8 mouse cellular contexts compared by ENCODE assay signal in genomic region chr7:132811716-132812618, GRCm38 (mm10). TPM values are rescaled to one million over a fixed set of nuclear protein-coding genes. Genes with fewer than 3 reads are reported as not detected.
A peak's percentile ranks its signal among the peaks of the same experiment; 100 is the strongest.
DNase-seq lines count a peak whose midpoint lies in the region; ATAC-seq and TF ChIP-seq lines count a peak whose summit lies in the region.

No protein-coding gene starts in this region.

- H3K9me3 ChIP-seq in megakaryocyte, embryonic 14.5 days: no peaks in the 10 kb centered on the region
- no peaks in the 10 kb centered on the region for H3K9me3 ChIP-seq in forebrain, embryonic 12.5 days
- H3K9me3 ChIP-seq in kidney, embryonic 14.5 days (ENCODE audit: control insufficient read depth, low read length): no peaks in the 10 kb centered on the region
- H3K9me3 ChIP-seq in stomach, embryonic 16.5 days (replicated peaks; ENCODE audit: control insufficient read depth, low read length): no peaks in the 10 kb centered on the region

- whole genome bisulfite sequencing in forebrain, embryonic 12.5 days: 10% methylated on average over 23 of the region's 23 CpGs
- 13% methylated on average over 23 of the region's 23 CpGs for WGBS in kidney, embryonic 14.5 days
- WGBS in stomach, embryonic 16.5 days: 22% methylated on average over 23 of the region's 23 CpGs

- peak overlapping the region; percentile 94 for H3K27ac ChIP-seq in forebrain, embryonic 12.5 days
- H3K27ac ChIP-seq in kidney, embryonic 14.5 days (ENCODE audit: low read depth, low read length): peak overlapping the region; percentile 51; the same call in 1 of the 2 replicates
- H3K27ac ChIP-seq in stomach, embryonic 16.5 days (ENCODE audit: low read length): peak overlapping the region; percentile 92; the same call in 1 of the 2 replicates

- peak overlapping the region; percentile 98 for H3K4me3 ChIP-seq in megakaryocyte, embryonic 14.5 days (replicated peaks)
- peak overlapping the region; percentile 79 for H3K4me3 ChIP-seq in forebrain, embryonic 12.5 days (replicated peaks)
- peak overlapping the region; percentile 81 for H3K4me3 ChIP-seq in kidney, embryonic 14.5 days (ENCODE audit: low read length)
- peak overlapping the region; percentile 78 for H3K4me3 ChIP-seq in stomach, embryonic 16.5 days (replicated peaks; ENCODE audit: low read length)

- H3K27me3 ChIP-seq in megakaryocyte, embryonic 14.5 days (replicated peaks): no peaks in the 10 kb centered on the region
- no peaks in the 10 kb centered on the region for H3K27me3 ChIP-seq in forebrain, embryonic 12.5 days
- H3K27me3 ChIP-seq in kidney, embryonic 14.5 days (ENCODE audit: control insufficient read depth, insufficient read depth, low read length): no peaks in the 10 kb centered on the region
- no peaks in the 10 kb centered on the region for H3K27me3 ChIP-seq in stomach, embryonic 16.5 days (ENCODE audit: control insufficient read depth, insufficient read depth, low read length)

- peaks cover 52% of the 10 kb centered on the region for H3K4me1 ChIP-seq in megakaryocyte, embryonic 14.5 days
- peaks cover 81% of the 10 kb centered on the region for H3K4me1 ChIP-seq in forebrain, embryonic 12.5 days
- peaks cover 52% of the 10 kb centered on the region for H3K4me1 ChIP-seq in kidney, embryonic 14.5 days (ENCODE audit: control insufficient read depth, insufficient read depth, low read length)
- peaks cover 53% of the 10 kb centered on the region for H3K4me1 ChIP-seq in stomach, embryonic 16.5 days (ENCODE audit: control insufficient read depth, insufficient read depth, low read length)

- DNase-seq in brain, embryonic 14.5 days (ENCODE audit: low read depth): peak; percentile 73
- DNase-seq in left cerebral cortex, adult 8-10 months (ENCODE audit: low spot score in 2 of 2): no peak

- H3K9ac ChIP-seq in forebrain, embryonic 12.5 days: peak overlapping the region; percentile 87
- H3K9ac ChIP-seq in kidney, embryonic 14.5 days (ENCODE audit: low read depth, low read length): peak overlapping the region; percentile 89
- peak overlapping the region; percentile 88 for H3K9ac ChIP-seq in stomach, embryonic 16.5 days (ENCODE audit: low read length)

- peaks cover 13% of the 10 kb centered on the region for H3K36me3 ChIP-seq in megakaryocyte, embryonic 14.5 days (replicated peaks; ENCODE audit: low read length)
- no peaks in the 10 kb centered on the region for H3K36me3 ChIP-seq in forebrain, embryonic 12.5 days (replicated peaks)
- H3K36me3 ChIP-seq in kidney, embryonic 14.5 days (ENCODE audit: control insufficient read depth, insufficient read depth, low read length): no peaks in the 10 kb centered on the region
- no peaks in the 10 kb centered on the region for H3K36me3 ChIP-seq in stomach, embryonic 16.5 days (ENCODE audit: control insufficient read depth, insufficient read depth, low read length)

- peak overlapping the region; percentile 81 for H3K4me2 ChIP-seq in forebrain, embryonic 12.5 days
- peak overlapping the region; percentile 80 for H3K4me2 ChIP-seq in kidney, embryonic 14.5 days (replicated peaks; ENCODE audit: low read depth, low read length)
- peak overlapping the region; percentile 77 for H3K4me2 ChIP-seq in stomach, embryonic 16.5 days (ENCODE audit: low read depth, low read length)

- no peak for TF ChIP-seq CTCF in brain, embryonic 14.5 days (IDR thresholded peaks at IDR 0.05; ENCODE audit: borderline replicate concordance, extremely low read depth, insufficient read depth, insufficient read length)

- TF ChIP-seq POLR2A in brain, embryonic 14.5 days (IDR thresholded peaks at IDR 0.05; ENCODE audit: borderline replicate concordance, extremely low read depth, insufficient read depth, insufficient read length, poor library complexity, severe bottlenecking): no peak

- ATAC-seq in megakaryocyte, adult 5-6 weeks (ENCODE audit: poor library complexity, severe bottlenecking): no peak
- ATAC-seq in forebrain, embryonic 12.5 days (ENCODE audit: low FRiP score): no peak
- no peak for ATAC-seq in kidney, embryonic 14.5 days (ENCODE audit: low FRiP score, low TSS enrichment)
- ATAC-seq in megakaryocyte-erythroid progenitor cell, adult 5-6 weeks (replicated peaks; ENCODE audit: low FRiP score, low TSS enrichment, poor library complexity, severe bottlenecking): peak; percentile 50
- ATAC-seq in stomach, embryonic 16.5 days (ENCODE audit: insufficient read depth, low FRiP score): no peak

RNA-seq across cellular contexts. Expression of gene Fam53b, which starts 1.7 kb away (rescaled TPM):
- 22.1 and 77.4 TPM in 2 replicates for polyA plus RNA-seq in megakaryocyte, embryonic 14.5 days (2012; ENCODE audit: insufficient read depth, low replicate concordance)
- 21.7 and 26.3 TPM in 2 replicates for total RNA-seq in megakaryocyte, adult 5-6 weeks (2015)
- 11.3 and 18.9 TPM in 2 replicates for total RNA-seq in megakaryocyte, adult 5-6 weeks (2017)
- polyA plus RNA-seq in brain, embryonic 14.5 days (2012; rRNA removed): 14.8 and 16.1 TPM in 2 replicates
- 41.7 and 47.7 TPM in 2 replicates for polyA plus RNA-seq in forebrain, embryonic 12.5 days (2016; fragmentation: Nextera tagmentation; extraction: Ambion mirVana)
- 17.0 and 22.1 TPM in 2 replicates for polyA plus RNA-seq in kidney, embryonic 14.5 days (2014; fragmentation: Nextera tagmentation; extraction: Ambion mirVana)
- 47.0 and 61.6 TPM in 2 replicates for total RNA-seq in megakaryocyte-erythroid progenitor cell, adult 5-6 weeks (2014; fragmentation: Nextera tagmentation)
- 11.5 and 21.2 TPM in 2 replicates for total RNA-seq in megakaryocyte-erythroid progenitor cell, adult 5-6 weeks (2017)
- 15.1 and 17.4 TPM in 2 replicates for polyA plus RNA-seq in stomach, embryonic 16.5 days (2015; fragmentation: Nextera tagmentation; extraction: Ambion mirVana)
- 10 to 100 TPM; 57.0 to 68.5 (median 63.4) TPM for total RNA-seq in left cerebral cortex, adult 8-10 months (2022)

RNA-seq across cellular contexts. Expression of gene Eef1akmt2, which starts 40.5 kb away (rescaled TPM):
- 4.8 and 8.7 TPM in 2 replicates for polyA plus RNA-seq in megakaryocyte, embryonic 14.5 days (2012; ENCODE audit: insufficient read depth, low replicate concordance)
- total RNA-seq in megakaryocyte, adult 5-6 weeks (2015): 24.7 and 31.9 TPM in 2 replicates
- total RNA-seq in megakaryocyte, adult 5-6 weeks (2017): 34.9 and 35.8 TPM in 2 replicates
- polyA plus RNA-seq in brain, embryonic 14.5 days (2012; rRNA removed): 54.4 and 61.7 TPM in 2 replicates
- 93.6 and 93.7 TPM in 2 replicates for polyA plus RNA-seq in forebrain, embryonic 12.5 days (2016; fragmentation: Nextera tagmentation; extraction: Ambion mirVana)
- polyA plus RNA-seq in kidney, embryonic 14.5 days (2014; fragmentation: Nextera tagmentation; extraction: Ambion mirVana): 72.4 and 101 TPM in 2 replicates
- total RNA-seq in megakaryocyte-erythroid progenitor cell, adult 5-6 weeks (2014; fragmentation: Nextera tagmentation): 23.3 and 40.6 TPM in 2 replicates
- 31.8 and 80.4 TPM in 2 replicates for total RNA-seq in megakaryocyte-erythroid progenitor cell, adult 5-6 weeks (2017)
- polyA plus RNA-seq in stomach, embryonic 16.5 days (2015; fragmentation: Nextera tagmentation; extraction: Ambion mirVana): 54.3 and 56.5 TPM in 2 replicates
- 10 to 100 TPM; 34.1 to 38.8 (median 37.0) TPM for total RNA-seq in left cerebral cortex, adult 8-10 months (2022)

RNA-seq across cellular contexts. Expression of gene Abraxas2, which starts 47.1 kb away (rescaled TPM):
- 1.8 TPM in 1 of 2 replicates, not detected in the other for polyA plus RNA-seq in megakaryocyte, embryonic 14.5 days (2012; ENCODE audit: insufficient read depth, low replicate concordance)
- 49.4 and 51.6 TPM in 2 replicates for total RNA-seq in megakaryocyte, adult 5-6 weeks (2015)
- 47.6 and 48.0 TPM in 2 replicates for total RNA-seq in megakaryocyte, adult 5-6 weeks (2017)
- polyA plus RNA-seq in brain, embryonic 14.5 days (2012; rRNA removed): 23.0 and 26.6 TPM in 2 replicates
- 37.2 and 38.7 TPM in 2 replicates for polyA plus RNA-seq in forebrain, embryonic 12.5 days (2016; fragmentation: Nextera tagmentation; extraction: Ambion mirVana)
- 37.6 and 50.0 TPM in 2 replicates for polyA plus RNA-seq in kidney, embryonic 14.5 days (2014; fragmentation: Nextera tagmentation; extraction: Ambion mirVana)
- total RNA-seq in megakaryocyte-erythroid progenitor cell, adult 5-6 weeks (2014; fragmentation: Nextera tagmentation): 26.6 and 38.7 TPM in 2 replicates
- total RNA-seq in megakaryocyte-erythroid progenitor cell, adult 5-6 weeks (2017): 24.3 and 35.7 TPM in 2 replicates
- 31.0 and 31.5 TPM in 2 replicates for polyA plus RNA-seq in stomach, embryonic 16.5 days (2015; fragmentation: Nextera tagmentation; extraction: Ambion mirVana)
- total RNA-seq in left cerebral cortex, adult 8-10 months (2022): 10 to 100 TPM; 28.0 to 31.7 (median 29.1) TPM
